Mouse (Mus musculus): Measurements from ENCODE around the gene Coil.

Gene Coil

DNA sequence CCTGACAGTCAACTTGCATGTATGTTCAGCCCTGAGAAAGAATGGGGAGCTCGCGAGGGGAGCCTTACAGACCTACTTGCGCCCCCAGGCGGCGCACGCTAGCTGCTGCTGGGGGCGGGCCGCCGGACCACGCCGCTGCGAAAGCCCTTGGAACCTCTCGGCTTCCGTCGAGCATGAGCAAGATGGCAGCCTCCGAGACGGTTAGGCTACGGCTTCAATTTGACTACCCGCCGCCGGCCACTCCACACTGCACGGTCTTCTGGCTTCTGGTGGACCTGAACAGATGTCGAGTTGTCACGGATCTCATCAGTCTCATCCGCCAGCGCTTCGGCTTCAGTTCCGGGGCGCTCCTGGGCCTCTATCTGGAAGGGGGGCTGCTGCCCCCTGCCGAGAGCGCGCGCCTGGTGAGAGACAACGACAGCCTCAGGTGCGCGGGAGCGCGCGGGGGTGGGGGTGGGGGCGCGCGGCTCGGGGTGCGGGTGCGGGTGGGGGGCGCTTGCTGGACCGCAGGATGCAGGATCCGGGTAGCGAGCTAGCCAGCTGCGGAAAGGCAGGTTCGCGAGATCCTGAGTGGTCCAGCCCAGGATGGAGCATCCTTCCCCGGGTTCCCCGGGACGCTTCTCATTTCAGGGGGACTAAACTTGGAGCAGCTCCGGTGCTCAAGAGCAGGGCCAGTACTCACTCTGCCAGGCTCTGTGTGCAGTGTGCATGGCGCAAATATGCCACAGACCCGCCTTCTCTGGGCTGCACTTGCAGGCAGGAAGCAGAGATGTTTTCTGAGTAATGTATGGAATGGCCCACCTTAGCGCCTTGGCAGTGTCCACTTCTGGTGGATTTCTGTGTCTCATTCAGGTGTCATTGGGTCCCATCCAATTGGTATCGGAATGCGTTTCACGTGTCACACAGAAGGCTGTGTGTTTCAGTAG, 4.0 kb downstream of the Coil start:
- peak; percentile 94 to 97 for DNase-seq

DNA sequence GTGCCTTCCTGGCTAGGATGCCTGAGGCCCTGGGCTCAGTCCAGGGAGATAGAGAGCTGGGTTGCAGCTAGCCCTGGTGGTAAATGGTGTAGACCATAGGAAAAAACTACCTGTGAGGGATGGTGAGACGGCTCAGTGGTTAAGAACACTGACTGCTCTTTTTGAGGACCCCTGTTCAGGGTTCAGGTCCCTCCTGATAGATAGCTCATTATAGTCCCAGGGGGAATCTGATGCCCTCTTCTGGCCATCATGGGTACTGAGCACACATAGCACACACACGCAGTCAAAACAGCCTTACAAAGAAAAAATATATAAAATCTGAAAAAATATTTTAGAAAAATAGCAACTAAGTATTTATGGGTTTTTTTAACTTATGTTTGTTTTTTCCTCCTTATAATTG, 6.3 kb downstream of the Coil start:
- DNase-seq, result peak in 1 of 2 experiments; percentile 56

DNA sequence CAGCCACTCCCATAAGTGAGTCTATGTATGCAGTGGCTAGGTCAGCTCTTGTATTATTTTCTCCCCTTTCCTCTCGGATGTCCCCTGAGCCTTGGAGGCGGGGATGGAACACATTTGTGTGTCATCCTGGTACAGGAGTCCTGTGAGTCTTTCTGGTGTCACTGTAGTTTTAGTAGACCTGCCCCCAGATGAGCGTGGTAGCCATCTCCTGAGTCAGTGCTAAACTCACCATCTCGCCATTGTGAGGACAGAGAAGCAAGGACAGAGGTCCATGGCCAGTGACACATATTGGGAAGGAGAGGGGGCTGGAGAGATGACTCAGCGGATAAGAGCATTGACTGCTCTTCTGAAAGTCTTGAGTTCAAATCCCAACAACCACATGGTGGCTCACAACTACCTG, 7.1 kb downstream of the Coil start:
- DNase-seq, result no peak

DNA sequence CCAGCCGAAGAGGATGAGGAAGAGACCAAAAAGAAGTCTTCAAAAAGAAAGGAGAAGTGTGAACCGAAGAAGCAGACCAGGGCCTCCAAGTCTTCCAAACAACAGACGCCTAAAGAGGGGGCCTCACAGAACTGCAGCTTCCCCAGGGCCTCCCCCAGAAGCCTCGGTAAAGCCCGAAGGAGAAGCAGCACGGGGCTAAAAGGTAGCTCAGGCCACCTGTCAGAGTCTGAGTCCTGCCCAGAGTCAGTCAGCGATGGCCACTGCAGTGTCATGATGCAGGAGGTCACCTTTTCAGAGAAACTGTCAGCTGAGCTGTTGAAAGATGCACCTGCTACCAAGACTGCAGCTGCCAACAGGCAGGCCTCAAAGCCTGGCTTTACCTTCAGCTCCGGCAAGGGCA, 11.3 kb downstream of the Coil start:
- DNase-seq, result no peak

- no peak for DNase-seq
Observed at GRCm38 (mm10) chr11:88986616-88987015, 16.6 kb downstream of the Coil start.

- no peak for DNase-seq
Observed at GRCm38 (mm10) chr11:88988956-88989355, 18.9 kb downstream of the Coil start.

- peak in 1 of 2 experiments; percentile 21 for DNase-seq
Observed at GRCm38 (mm10) chr11:88989530-88989929, 19.5 kb downstream of the Coil start.

- DNase-seq, result no peak
Observed at GRCm38 (mm10) chr11:88993186-88993585, 23.1 kb downstream of the Coil start.

GRCm38 (mm10) chr11:88993625-88994024, 23.6 kb downstream of the Coil start:
- peak; percentile 83 to 84 for DNase-seq

DNA sequence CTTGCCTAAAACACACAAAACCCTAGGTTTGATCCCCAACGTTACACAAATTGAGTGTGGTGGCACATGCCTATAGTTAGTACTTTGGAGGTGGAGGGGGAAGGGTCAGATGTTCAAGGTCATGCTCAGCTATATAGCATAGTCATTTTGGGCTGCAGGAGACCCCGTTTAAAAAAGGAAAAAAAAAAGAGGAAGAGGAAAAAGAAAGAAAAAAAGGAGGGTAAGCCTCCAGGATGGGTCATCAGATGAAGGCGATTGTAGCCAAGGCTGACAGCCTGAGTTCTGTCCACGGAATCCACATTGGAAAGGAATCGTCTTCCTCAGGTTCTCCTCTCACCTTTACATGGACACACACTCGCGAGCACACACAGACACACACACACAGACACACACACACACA, 24.4 kb downstream of the Coil start:
- no peak for DNase-seq

GRCm38 (mm10) chr11:88995616-88996015, 25.6 kb downstream of the Coil start:
- DNase-seq, result no peak

GRCm38 (mm10) chr11:88996427-88996826, 26.4 kb downstream of the Coil start:
- peak; percentile 53 to 54 for DNase-seq

DNA sequence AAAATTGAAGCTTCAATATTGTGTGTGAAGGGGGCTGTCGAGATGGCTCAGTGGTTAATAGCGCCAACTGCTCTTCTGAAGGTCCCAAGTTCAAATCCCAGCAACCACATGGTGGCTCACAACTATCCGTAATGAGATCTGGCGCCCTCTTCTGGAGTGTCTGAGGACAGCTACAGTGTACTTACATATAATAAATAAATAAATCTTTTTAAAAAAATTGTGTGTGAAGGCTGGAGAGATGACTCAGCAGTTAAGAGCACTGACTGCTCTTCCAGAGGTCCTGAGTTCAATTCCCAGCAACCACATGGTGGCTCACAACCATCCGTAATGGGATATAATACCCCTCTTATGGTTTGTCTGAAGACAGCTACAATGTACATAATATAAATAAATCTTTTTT, 27.3 kb downstream of the Coil start:
- peak in 1 of 2 experiments; percentile 44 for DNase-seq

GRCm38 (mm10) chr11:88998406-88998805, 28.4 kb downstream of the Coil start:
- DNase-seq, result no peak

GRCm38 (mm10) chr11:88998974-88999722, 29.1 kb downstream of the Coil start, which contains the start of gene Trim25:
TSS of gene Trim25 (plus strand) at chr11:88999376.
- DNase-seq, result peak; percentile 98

- DNase-seq, result peak; percentile 51 to 52
Observed at GRCm38 (mm10) chr11:88999723-89000526, 29.9 kb downstream of the Coil start.

GRCm38 (mm10) chr11:89000527-89000819, 30.4 kb downstream of the Coil start:
- DNase-seq, result no peak

DNA sequence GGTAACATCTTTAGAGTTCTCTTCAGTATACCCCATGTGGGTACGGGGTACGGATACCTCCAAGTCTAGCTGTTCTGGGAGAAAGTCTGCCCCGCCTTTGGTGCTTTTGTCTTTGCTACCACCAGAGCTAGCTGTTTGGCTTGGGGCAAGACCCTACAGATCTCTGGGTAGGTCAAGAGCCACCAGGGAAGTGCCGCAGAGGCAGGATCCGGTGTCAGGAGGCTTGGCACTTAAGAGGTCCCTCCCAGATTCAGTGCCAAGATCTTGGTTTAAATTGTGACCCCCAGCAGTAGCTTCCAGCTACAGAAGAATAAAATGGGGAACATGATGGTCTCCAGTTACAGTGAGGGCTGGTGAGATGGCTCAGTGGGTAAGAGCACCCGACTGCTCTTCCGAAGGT, 31.5 kb downstream of the Coil start:
- DNase-seq, result no peak

DNA sequence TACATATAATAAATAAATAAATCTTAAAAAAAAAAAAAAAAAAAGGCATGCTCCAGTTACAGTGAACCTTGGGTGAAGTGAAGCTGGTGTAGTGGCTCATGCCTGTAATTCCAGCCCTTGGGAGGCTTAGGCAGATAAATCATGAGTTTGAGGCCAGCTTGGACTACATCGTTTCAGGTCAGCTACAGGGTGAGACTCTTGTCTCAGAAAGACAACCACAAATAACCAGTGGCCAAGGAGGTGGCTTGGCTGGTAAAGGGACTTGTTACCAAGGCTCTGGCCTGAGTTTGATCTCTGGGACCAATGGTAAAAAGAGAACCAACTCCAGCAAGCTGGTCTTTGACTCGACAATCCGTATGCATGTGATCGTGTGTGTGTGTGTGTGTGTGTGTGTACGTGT, 32.0 kb downstream of the Coil start:
- DNase-seq, result no peak

GRCm38 (mm10) chr11:89002621-89003020, 32.6 kb downstream of the Coil start:
- DNase-seq, result no peak

DNA sequence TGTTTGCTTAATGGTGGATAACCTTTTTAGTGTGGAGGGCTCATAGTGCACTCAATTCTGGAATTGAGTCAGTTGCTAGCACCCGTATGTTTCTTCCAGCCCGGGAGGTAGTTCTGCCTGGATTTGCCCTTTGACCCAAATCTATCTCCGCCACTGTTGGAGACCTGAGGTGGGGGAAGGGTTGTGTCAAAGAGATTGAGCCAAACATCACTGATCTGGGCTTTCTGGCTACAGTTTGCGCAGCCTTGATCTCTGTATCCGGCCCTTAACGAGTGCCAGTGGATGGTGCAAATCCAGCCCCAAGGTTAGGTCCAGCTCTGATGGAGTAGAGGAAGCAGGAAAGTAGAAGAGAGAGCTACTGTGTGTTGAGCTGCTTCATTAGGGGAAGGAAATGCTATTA, 33.0 kb downstream of the Coil start:
- DNase-seq, result peak; percentile 56 to 74

DNA sequence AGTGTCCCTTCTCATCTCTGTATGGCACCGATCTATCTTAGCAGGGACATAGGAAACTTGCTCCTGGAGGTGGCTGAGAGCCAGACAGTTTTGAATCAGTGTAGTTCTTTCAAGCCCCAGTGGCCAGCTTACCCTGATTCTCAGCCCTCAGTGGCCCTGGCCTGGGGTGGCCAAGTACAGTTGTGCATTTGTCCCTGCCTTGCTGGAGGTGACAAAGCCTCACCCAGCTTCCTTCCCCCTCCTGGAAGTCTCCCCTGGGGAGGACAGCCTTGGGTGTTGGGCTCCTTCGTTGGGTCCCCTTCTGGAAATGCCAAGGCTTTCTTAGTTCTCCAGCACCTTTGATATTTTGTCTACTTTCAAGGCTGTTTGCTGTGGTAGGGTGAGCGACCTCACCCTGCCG, 33.7 kb downstream of the Coil start:
- DNase-seq, result peak in 1 of 2 experiments; percentile 57

GRCm38 (mm10) chr11:89005473-89005872, 35.4 kb downstream of the Coil start:
- no peak for DNase-seq
